8 mouse cellular contexts compared by ENCODE assay signal in the genomic region with DNA sequence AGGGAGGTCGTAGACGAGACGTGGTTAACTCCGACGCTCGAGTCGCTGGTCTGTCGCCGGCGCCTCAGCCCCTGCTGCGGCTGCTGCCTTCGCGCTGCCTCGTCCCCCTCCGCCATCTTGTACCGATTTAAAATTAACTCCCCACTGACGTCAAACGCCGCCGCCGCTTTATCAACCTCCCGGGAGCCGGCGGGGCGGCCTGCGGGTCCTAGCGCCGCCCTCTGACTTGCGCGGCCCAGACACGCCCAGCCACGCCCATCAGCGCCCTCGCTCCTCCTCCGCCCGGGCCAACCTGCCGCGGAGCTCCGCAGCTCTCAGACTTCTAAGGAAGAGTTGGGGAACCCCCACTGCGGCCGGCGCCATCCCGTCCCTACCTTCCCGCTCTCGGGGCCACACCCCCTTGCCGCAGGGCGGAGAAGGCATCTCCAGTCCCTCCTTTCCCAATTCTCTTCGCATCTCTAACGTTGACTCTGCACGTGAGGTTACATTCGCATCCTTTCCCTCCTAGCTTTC. TPM values are rescaled to one million over a fixed set of nuclear protein-coding genes. Genes with fewer than 3 reads are reported as not detected.
DNase-seq lines count a peak whose midpoint lies in the region; ATAC-seq and TF ChIP-seq lines count a peak whose summit lies in the region.

Gene Atl2, minus strand, starts transcription at position 213 of the 513 bp plus-strand sequence.

- peak; percentile 89 for ATAC-seq in activated CD4-positive, CD25-positive, alpha-beta regulatory T cell, adult 4 months
- peak; percentile 85 for ATAC-seq in megakaryocyte progenitor cell, adult 5-6 weeks (replicated peaks; ENCODE audit: poor library complexity)

- peak within 1 kb of the TSS; percentile 93 for H3K27ac ChIP-seq in cortical plate, adult 2 months (ENCODE audit: insufficient read depth, low read length)

- H3K4me3 ChIP-seq in cortical plate, adult 2 months (ENCODE audit: insufficient read depth, low read length) = peak within 1 kb of the TSS; percentile 76

- H3K4me1 ChIP-seq in cortical plate, adult 2 months (ENCODE audit: control insufficient read depth, insufficient read depth, low read length) = peaks cover 3% of the 10 kb centered on the region; the same call in 1 of the 2 replicates

- TF ChIP-seq POLR2A in cortical plate, adult 2 months (IDR thresholded peaks at IDR 0.05; ENCODE audit: extremely low read depth, insufficient read depth, low read length) = peak; percentile 73

- peak; percentile 94 for DNase-seq in gastrocnemius, postnatal 10 days
- peak; percentile 97 for DNase-seq in induced T-regulatory cell, adult 2 months (ENCODE audit: low read depth)
- peak; percentile 74 to 93 for DNase-seq in left cerebral cortex, adult 9 months (ENCODE audit: low spot score in 2 of 2)
- DNase-seq in right cerebral cortex, postnatal 14 days = peak; percentile 93
- peak; percentile 91 to 94 for DNase-seq in urinary bladder, postnatal 36 days (ENCODE audit: low spot score in 2 of 2)

- TF ChIP-seq CTCF in cortical plate, adult 2 months (IDR thresholded peaks at IDR 0.05; ENCODE audit: extremely low read depth, insufficient read depth, low read length) = no peak

RNA-seq across cellular contexts. Expression of gene Atl2, which starts in this region (rescaled TPM):
- 10 to 100 TPM; 11.5 to 12.4 TPM for polyA plus RNA-seq in activated CD4-positive, CD25-positive, alpha-beta regulatory T cell, adult 4 months (2017; shearing (Covaris generic))
- 41.6 and 43.1 TPM in 2 replicates for polyA plus RNA-seq in cortical plate, adult 2 months (2012; rRNA removed)
- 10 to 100 TPM; 71.2 to 75.2 TPM for total RNA-seq in gastrocnemius, postnatal 10 days (2021)
- 41.6 and 43.4 TPM in 2 replicates for total RNA-seq in megakaryocyte progenitor cell, adult 5-6 weeks (2015)
- total RNA-seq in megakaryocyte progenitor cell, adult 5-6 weeks (2017) = 31.7 and 41.7 TPM in 2 replicates

Comparison
In these comparisons a context has a peak if more than half of its experiments do, and no peak if none do; other contexts are left out.
1. Peak in every context shown above with its lines: DNase-seq, ATAC-seq, H3K4me3 ChIP-seq and H3K27ac ChIP-seq.